Mouse (Mus musculus) neural tube, postnatal 0 days (tissue): ENCODE data around the gene Slc2a8. TPM values are rescaled to one million over a fixed set of nuclear protein-coding genes. Genes with fewer than 3 reads are reported as not detected.

Source experiments
- polyA plus RNA-seq: library from polyadenylated mRNA; unstranded; fragments of >200 nt; fragmentation: Nextera tagmentation; extraction: Ambion mirVana; gene quantifications from 2 replicates; pipeline ENCODE4 v1.2.1, GENCODE M21; 2015

The Slc2a8 gene
- 32.7 and 35.2 TPM in 2 replicates for polyA plus RNA-seq

GRCm38 (mm10) chr2:32981725-32982271 is at the start of gene Slc2a8:
Gene Slc2a8, minus strand, starts transcription at chr2:32982083.

DNA sequence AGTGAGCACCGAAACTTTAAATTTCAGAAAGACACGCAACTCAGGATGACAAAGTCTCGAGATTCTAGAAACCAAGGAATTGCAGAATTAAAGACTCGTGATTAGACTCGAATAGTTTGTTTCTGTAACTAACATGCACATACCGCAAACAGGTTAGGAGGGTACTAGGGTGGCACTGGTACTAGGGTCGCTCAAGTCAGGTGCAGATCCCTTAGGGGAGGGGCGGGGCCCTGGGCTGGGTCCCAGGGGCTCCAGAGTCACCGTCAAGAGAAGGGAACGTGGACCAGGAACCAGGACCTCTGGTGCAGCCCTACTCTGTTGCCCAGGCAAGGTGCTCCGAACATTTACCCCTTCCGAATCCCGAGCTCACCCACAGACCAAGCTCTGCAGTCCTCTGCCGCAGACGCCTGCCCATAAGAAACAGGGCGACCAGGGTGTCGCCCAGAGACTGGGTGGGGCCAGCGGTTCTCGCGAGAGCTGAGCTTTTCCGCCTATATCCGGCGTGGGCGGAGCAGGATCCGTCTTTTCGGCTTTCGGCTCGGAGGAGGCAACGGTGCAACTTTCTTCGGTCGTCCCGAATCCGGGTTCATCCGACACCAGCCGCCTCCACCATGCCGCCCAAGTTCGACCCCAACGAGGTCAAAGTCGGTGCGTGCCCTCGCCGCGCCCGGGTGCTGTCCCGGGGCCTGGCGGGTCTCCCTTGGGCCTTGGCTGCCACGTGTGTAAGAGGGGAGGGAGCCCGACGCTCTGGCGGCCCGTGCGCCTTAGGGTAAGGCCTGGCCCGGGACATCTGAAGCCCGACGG is 20.5 kb downstream of the Slc2a8 start, which contains the start of the genes Rpl12 and Lrsam1:
Gene Rpl12, plus strand, starts transcription at position 368 of the 804 bp plus-strand sequence.
Gene Lrsam1, minus strand, starts transcription at position 423 of the 804 bp plus-strand sequence.

Other genes with a start within 250 kb of the Slc2a8 start
- 3.0 and 4.6 TPM in 2 replicates for gene 6330409D20Rik, start 241.1 kb downstream of the Slc2a8 start, polyA plus RNA-seq
- 52.3 and 58.5 TPM in 2 replicates for gene Tor2a, start 224.8 kb downstream of the Slc2a8 start, polyA plus RNA-seq
- 0.48 and 0.62 TPM in 2 replicates for gene Ttc16, start 206.4 kb downstream of the Slc2a8 start, polyA plus RNA-seq
- 4.9 and 6.7 TPM in 2 replicates for gene Ptrh1, start 206.3 kb downstream of the Slc2a8 start, polyA plus RNA-seq
- gene Cfap157, start 197.7 kb downstream of the Slc2a8 start, polyA plus RNA-seq = 1.5 and 1.6 TPM in 2 replicates
- 346 and 388 TPM in 2 replicates for gene Stxbp1, start 134.8 kb downstream of the Slc2a8 start, polyA plus RNA-seq
- 22.6 and 24.0 TPM in 2 replicates for gene Fam129b, start 106.0 kb downstream of the Slc2a8 start, polyA plus RNA-seq
- 109 and 117 TPM in 2 replicates for gene Rpl12, start 20.5 kb downstream of the Slc2a8 start, polyA plus RNA-seq
- gene Lrsam1, start 20.5 kb downstream of the Slc2a8 start, polyA plus RNA-seq = 21.0 and 24.9 TPM in 2 replicates
- 62.0 and 68.1 TPM in 2 replicates for gene Garnl3, start 149.6 kb upstream of the Slc2a8 start, polyA plus RNA-seq
- 6.0 and 9.3 TPM in 2 replicates for gene Angptl2, start 234.0 kb upstream of the Slc2a8 start, polyA plus RNA-seq